Mouse (Mus musculus): ENCODE results near the gene Gpr108.

The Gpr108 gene

DNA sequence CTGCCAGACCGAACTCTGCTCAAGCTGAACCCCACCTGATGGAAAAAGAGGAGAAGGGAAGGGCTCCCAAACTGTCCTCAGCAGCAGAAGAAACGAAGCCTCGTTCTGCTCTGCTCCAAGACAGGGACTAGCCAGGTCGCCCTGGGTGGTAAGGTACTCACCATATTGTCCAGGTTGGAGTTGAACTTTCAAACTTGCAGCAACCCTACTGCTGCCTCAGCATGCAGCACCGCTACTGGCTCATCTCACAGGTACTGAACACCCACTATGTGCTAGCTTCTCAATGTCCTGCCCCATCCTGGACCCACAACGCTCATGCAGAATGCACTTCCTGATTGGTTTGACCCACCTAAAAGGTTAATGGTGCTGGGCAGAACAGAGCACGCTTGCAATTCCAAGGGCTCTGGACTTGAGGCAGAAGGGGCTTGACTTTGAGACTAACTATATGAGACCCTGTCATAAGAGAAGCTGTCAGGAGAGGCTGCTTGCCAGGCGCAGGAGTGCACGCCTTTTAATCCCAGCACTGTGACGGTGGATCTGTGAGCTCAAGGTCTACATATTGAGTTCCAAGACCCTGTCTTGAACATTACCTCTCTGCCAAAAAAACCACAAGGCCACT lies 2.8 kb downstream of the Gpr108 start:
- no peak for DNase-seq (ENCODE audit: low read depth, low spot score)

DNA sequence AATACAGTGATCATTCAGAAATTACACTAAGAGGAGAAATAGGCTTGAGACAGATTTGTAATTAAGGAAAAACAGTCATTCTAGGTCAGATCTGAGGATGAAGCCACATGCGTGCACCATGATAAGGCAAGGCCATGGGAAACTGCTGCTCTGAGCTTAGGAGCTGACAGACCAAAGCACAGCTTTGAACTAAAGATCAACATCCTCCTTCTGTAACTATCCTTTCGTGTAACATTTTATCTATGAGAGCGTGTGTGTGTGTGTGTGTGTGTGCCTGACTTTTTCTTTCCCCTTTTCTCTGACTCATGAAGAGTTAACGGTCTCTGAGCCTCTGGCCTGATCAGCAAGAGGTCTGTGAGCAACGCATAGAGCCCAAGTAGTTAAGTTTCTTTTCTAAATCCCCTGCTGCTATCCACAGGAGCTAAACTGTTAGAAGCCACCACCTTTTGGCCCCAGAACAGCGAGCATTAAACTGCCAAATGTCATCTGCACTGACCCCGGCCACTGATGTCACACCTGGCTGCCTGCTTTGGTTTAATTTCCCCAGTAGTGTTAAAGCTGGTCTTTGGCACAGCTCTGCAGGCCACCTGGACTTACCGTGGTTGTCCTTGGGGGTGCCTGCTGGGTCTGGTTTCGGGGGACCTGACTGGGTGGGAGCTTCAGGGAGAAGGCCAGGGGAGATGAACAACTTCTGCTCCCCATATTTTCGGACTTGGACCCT lies 4.4 kb downstream of the Gpr108 start:
- DNase-seq (ENCODE audit: low read depth, low spot score): no peak

DNA sequence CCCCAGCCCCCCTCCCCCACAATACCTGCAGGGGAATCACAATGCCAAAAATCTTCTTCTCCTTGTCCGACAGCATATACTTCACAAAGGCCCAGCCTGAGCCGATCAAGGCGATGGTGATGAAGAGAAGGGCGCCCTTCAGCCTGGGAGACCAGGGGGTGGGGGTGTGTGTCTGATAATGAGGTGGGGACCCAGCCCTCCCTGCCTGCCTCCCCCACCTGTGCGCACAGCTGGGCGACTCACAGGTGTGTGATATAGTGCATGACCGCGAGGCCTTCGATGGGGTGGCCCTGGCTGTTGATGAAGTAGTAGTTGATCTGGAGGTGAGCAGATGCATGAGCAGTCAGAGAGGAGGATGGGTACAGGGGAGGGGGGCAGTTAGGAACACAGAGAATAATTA lies 11.1 kb downstream of the Gpr108 start:
- no peak for DNase-seq (ENCODE audit: low read depth, low spot score)

DNA sequence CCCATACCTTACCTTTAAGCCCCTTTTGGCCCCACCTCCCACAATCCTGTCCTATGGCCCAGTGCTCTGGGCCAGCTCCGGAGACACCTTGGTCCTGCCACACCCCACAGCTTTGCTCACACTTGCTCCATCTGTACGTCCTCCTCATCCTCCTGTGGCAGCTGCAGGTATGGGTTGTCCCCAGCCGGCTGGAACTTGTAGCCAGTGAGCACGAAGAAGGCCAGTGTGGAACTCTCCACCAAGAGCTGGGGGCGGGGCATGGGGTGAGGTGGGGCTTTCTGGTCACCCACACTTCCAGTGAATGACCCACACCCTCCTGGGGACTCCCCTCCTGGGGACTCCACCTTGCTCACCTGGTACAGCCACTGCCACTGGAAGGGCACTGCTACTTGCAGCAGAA lies 12.4 kb downstream of the Gpr108 start:
- DNase-seq (ENCODE audit: low read depth, low spot score): no peak

DNA sequence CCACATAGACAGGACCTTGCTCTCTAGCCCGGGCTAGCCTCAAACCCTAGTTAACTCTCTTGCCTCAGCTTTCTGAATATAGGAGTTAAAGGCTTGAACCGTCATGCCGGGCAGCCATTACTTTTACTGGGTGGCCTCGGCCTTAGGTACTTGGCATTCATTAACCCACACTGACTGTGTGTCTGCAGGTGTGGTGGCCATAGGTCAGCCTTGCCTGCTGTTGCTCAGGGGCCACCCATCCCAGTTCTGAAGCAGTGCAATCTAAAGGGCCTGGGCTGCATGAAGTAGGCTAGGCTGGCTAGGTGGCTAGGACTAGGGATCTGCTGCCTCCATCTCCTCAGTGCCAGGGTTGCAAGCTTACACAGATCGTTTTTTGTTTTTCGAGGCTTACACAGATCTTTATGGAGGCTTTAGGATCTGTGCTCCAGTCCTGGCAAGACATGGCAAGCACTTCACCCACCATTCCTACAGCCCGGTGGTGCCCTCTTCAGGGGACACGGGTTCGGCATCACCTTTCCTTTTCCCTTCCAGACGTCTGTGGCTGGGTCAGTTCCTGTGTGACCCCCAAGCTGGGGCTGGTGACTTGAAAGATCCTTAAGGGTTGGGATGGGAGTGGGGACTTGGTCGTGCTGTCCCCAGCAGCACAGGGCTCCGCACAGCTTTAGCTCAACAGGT lies 13.9 kb downstream of the Gpr108 start:
- DNase-seq (ENCODE audit: low read depth, low spot score): no peak

DNA sequence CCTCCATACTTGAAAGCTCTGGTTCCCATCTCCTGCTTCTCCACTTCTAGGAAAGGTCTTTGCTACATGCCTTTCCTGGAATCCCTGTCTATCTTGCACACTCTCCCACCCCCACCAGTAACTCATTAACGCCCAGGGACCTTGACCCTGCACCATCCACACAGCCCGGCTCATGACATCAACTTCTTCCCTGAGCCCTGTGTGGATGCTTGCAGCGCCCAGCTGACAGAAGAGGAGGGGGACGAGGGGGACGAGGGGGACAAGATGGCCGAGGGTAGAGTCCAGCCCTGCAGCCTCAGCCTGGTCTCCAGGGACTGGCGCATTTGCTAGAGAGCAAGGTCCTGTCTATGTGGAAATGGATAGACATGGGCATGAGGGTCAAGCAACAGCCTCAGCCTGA lies 15.2 kb downstream of the Gpr108 start:
- no peak for DNase-seq (ENCODE audit: low read depth, low spot score)

DNA sequence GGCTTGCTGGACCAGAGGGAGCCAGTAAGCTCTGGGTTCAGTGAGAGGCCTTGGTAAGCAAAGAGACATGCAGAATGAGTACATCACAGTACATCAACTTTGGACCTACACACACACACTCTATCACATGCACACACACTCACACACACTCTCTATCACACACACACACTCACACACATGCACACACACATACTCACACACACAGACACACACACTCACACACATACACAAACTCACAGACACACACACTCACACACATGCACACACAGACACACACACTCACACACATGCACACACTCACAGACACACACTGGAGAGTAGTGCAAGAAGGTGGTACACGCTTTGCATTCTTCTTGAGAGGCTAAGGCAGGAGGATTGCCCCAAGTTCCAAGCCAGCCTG lies 16.0 kb downstream of the Gpr108 start:
- no peak for DNase-seq (ENCODE audit: low read depth, low spot score)

DNA sequence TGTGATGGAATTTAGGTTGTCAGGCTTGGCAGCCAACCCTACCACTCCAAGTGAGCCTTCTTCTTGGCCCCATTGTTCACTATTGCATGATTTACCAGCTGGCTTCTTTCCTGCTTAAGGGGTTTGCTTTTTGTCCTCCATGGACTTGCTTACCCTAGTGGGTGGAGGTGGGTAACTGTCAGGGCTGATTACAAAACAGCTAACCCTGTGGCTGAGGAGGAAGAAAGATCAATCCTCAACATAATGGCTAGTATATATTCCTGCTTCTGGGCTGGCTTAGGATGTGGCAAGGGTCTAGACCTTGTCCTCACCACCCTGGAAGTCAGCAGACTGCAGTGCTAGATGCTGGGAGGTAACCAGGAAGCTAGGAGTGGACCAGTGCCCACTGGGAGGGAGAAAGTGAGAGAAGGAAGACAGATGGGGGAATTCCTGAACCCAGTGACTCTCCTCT lies 16.9 kb downstream of the Gpr108 start:
- DNase-seq (ENCODE audit: low read depth, low spot score): no peak

DNA sequence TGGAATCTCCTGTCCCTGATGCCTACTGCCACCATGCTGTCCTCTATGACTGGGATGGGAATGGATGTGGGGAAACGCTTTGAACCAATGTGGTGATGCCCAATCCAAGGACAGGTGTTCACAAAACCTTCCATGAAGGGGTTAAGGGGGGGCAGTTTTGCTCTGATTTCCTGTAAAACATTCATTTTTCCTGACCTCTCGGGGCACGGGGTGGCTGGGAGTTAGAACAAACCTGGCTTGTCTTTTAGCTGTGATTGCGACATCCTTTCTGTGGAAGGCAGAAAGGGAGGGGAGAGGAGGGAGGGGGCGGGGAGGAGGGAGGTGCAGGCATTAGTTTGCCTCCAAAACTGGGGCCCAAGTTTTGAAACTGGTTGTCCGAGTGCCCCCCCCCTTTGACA lies 17.5 kb downstream of the Gpr108 start:
- DNase-seq (ENCODE audit: low read depth, low spot score): no peak

DNA sequence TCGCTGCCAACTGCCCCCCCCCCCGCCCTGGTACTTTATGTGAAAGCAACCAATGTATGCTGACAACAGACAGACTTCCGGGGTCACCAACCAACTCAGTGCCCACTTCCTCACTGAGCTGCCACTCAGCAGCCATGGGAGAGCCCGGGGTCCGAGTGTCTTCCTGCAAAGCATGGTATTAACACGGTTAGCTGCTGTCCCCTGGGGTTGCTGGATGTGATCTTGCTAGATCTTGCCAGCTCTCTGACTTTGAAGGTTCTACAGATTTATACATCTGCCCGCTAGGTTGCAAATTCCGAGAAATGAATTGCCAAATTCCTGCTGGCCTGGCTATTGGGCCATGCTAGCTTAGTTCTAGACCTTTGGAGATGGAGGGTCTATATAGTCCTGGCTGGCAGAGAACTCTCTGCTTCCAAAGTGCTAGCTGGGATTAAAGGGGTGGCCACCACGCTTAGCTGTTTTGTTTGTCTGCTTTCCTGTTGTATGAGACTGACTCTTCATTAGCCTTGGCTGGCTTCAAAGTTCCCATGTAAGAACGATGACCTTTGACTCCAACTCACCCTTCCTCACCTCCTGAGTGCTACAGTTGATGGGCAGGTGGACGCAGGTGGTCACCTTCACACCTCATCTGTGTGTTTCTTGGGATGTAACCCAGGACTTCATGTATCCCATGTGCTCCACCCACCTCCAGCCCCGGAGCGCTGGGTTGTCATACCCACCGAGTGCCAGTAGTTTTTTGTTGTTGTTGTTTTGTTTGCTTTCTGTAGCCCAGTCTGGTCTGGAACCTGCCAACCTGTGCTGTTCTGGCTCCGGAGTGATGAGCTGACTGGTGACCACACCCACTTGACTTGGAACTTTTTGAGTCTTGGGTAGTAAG lies 18.2 kb downstream of the Gpr108 start:
- no peak for DNase-seq (ENCODE audit: low read depth, low spot score)

DNA sequence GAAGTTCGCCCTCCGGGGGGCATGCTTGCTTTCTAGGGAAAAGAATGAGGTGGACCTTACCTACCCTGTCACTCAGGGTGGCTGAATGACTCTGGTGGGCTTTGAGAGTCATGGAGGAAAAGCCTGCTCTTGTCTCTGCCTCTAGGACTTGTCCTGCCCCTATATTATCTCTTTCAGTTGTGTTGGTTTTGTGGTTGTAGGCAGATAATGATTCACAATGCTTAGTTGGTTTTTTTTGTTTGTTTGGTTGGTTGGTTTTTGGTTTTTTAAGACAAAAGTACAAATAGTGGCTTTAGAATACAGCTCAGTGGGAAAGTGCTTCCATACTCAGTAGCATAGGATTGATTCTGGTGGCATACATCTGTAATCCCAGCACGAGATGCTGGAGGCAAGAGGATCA lies 19.4 kb downstream of the Gpr108 start:
- DNase-seq (ENCODE audit: low read depth, low spot score): no peak

DNA sequence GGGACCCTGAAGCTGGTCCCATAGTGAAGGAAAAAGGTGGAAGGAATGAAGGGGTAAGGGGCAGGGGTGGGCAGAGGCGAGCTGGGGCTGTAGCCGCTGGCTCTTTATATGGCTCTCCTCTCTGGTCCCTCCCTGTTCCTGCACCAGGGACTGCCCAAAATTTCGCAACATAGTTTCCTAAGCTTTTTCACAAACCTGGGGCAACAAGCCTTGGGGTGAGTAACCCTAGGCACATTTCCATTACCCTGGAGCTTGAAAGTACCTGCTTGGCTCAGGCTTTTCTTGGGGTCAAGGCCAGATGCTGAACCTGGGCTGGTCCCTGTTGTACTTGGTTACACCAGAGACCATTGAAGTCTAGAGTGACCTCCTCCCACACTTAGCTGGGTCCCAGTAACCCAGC lies 20.2 kb downstream of the Gpr108 start, which contains the start of gene C3:
C3 (minus strand) TSS at position 123 of the 400 bp plus-strand sequence.
- no peak for DNase-seq (ENCODE audit: low read depth, low spot score)

DNA sequence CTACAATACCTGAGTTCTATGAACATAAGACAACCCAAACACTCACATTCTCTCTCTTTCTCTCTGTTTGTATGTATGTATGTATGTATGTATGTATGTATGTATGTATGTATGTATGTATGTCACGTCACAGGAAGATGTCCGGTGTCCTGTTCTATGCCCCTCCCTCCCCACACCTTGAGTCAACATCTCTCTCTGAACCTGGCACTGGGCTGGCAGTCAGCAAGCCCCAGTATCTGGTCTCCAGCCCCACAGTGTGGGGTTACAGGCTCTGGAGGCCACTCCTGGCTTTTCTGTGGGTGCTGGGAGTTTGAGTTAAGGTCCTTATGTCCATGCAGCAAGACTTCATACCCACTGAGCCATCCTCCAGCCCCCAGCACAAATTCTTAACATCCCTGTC lies 20.8 kb downstream of the Gpr108 start:
- DNase-seq (ENCODE audit: low read depth, low spot score): no peak

DNA sequence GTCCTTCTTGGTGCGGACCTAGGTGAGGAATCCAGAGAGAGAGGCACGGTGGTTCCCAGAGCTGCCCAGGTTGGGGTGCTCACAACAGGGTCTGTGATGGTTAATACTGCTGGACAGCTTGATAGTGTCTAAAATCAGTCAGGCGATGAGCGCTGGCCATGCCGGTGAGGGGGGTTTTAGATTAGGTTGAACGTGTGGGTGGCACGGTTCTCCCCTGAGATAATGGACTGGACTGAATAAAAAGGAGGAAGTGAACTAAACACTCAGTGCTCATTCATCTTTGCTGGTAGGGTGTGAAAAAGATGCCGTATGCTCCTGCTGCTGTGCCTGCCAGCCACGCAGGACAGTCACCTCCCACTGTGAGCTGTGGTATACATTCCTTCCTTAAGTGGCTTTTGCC lies 24.9 kb downstream of the Gpr108 start:
- DNase-seq (ENCODE audit: low read depth, low spot score): no peak

DNA sequence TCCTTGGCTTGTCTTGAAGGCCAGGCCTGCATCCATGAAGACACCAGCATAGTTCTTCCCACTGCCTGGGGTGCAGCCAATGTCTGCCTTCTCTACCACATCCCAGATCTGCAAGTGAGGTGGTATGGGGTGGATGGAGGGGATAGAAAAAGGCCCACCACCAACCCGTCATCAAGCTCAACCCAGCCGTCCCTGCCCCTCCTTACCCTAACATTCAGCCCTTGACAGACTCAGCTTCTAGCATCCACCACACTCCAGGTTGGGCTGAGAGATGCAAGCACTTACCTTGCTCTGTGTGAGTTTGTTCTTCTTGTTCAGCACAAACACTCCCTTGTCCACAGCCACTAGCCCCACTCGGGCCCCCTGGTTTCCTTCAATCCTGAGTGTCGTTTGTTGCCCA lies 26.3 kb downstream of the Gpr108 start:
- DNase-seq (ENCODE audit: low read depth, low spot score): no peak

DNA sequence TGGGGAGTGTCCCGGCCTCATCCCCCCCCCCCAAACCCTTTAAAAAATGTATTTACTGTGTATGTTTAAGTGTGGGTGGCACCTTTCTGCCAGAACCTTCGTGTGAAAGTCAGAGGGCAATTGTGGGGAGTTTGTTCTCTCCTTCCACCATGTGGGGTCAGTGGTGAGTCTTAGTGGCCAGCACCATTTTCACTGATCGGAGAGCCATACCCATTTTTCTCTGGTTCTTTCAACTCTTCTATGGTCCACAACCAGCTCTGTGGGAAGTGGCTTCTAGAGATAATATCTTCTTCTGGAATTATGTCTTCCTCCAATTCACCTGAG lies 28.4 kb downstream of the Gpr108 start:
- no peak for DNase-seq (ENCODE audit: low read depth, low spot score)

DNA sequence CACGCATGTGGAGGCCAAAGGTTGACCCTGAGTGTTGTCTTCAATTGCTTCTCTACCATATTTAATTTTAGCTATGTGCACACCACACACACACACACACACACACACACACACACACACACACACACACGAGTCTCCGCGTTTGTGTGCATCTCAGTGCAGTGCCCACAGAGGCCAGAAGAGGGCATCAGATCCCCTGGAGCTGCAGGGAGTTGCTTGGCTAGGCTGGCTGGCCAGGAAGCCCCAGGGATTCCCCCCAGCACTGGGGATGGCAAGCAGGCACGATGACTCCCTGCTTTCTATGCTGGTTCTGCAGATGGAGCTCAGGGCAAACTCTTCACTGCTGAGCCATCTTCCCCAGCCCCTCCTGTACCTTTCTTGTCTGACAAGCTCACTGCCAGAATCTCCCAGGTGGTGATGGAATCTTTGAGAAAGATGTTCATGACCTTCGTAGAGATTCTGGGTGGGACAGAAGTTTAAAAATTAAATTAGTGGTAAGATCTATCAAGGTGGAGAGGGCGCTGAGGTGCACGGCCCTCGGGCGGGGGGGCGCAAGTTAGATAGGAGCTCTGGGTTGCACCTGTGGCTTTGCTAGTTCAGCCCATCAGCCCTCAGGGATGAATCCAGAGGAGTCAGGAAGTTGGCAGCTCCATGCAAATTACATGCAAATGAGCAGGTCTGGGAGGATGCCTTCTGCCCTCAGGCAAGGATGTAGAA lies 28.9 kb downstream of the Gpr108 start:
- DNase-seq (ENCODE audit: low read depth, low spot score): no peak

DNA sequence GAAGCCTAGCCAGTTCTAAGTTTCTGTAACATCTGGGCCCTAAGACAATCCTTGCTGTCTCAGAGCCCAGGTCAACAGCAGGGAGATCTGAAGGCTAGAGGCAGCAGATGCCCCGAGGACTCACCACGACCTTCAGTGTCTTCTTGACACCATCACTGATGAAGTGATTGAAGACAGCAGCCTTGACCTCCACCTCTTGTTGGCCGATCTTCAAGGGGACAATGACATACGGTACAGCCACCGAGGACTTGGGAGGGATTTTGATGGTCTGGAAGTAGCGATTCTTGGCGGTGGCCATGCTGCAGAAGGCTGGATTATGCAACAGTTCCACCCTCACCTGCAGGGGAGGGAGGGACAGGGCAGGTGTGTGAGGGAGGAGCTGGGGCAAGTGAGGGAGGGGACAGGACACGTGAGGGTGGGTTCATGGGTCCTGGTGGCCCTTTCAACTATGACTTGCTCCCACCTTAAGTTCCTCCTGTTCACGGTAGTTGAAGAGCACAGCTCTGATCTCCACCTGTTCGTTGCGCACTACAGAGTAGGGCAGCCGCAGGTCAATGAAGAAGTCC lies 29.8 kb downstream of the Gpr108 start:
- no peak for DNase-seq (ENCODE audit: low read depth, low spot score)

DNA sequence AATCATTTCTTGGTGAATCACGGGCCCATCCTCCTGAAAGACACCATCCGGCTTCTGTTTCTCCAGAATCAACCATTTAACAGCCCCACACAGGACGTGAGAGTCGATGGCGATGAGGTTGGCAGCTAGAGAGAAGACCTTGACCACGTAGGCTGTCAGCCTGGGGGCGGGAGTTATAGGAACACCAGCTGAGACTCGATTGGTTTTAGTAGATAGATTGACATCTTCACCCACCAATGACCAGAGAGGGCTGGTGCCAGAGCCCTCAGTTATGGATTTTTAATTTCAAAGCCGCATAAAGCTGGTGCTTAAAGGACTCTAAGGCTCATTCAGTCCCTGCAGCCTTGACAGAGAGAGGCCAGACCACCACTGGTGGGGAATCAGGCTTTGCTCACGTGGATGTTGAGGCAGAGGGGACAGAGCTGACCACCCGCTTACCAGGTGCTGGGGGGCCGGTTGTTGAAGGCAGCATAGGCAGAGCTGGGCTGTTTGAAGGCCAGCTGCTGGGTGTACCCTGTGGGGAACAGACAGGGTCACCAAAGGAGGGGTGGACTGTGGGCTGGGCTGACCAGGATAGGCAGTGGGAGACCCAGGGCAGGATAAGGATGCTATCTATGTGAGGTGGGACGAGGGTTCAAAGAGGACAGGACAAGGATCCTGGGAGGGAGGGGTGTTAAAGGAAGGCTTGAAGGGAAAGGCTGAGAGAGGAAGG lies 33.4 kb downstream of the Gpr108 start:
- DNase-seq (ENCODE audit: low read depth, low spot score): no peak

DNA sequence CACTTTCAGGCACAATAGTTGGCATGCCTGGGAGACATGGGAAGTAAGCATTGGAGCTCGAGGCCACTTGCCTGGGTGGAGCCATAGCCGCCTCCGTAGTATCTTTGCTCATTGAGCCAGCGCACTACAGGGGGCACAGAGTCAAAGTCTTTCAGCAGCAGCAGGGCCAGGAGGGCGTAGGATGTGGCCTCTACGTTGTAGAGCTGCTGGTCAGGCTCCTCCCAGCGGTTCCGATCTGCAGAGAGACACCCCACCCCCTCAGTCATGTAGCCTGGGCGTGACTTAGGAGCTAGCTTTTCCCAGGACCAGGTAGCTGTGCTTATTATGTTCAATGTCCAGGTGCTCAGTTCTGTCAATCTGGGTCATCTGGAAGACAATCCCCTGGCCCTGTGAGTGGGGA lies 36.7 kb downstream of the Gpr108 start:
- DNase-seq (ENCODE audit: low read depth, low spot score): no peak

DNA sequence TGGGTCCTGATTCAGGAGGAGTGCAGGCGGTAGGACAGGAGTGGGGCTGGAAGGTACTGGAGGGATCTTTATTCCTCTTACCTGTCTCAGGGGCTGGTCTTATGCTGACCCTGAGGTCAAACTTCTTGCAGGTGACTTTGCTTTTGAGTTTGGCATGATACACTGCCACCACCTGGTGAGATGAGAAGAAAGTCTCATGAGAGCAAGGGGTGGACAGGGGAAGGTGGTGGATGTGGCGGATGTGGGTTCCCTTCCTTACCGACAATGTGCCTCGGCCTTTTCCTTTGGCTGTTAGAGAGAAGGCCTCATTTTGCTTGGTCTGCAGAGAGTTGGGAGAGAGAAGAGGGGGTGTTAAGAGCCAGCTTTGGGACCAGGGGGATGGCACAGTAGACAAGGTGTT lies 38.9 kb downstream of the Gpr108 start:
- no peak for DNase-seq (ENCODE audit: low read depth, low spot score)
